Mouse (Mus musculus) forebrain, embryonic 13.5 days (tissue): Measurements from ENCODE around the gene Wdr25. TPM values are rescaled to one million over a fixed set of nuclear protein-coding genes. Genes with fewer than 3 reads are reported as not detected.
A peak's percentile ranks its signal among the peaks of the same experiment; 100 is the strongest.
"Not testable (repeated sequence)": the region's sequence is repeated elsewhere in the genome, so short reads cannot be mapped to it uniquely, and the experiment has no call there.

Source experiments
- ATAC-seq: fragments of 200-750 bp; cut with Nextera tagmentation; 2 replicates; pipeline ENCODE4 v1.8.0; 2017
- H3K27ac ChIP-seq: fragments of 300-500 bp; sonication (generic); 2 replicates; pipeline ENCODE4 v1.5.1; 2015; ENCODE audit warnings: inconsistent platforms, mild to moderate bottlenecking, moderate library complexity
- H3K27me3 ChIP-seq: fragments of 300-500 bp; sonication (generic); 2 replicates; pipeline ENCODE4 v1.6.1; 2015; ENCODE audit warnings: mild to moderate bottlenecking, inconsistent platforms
- H3K36me3 ChIP-seq: fragments of 300-500 bp; sonication (generic); 2 replicates; pipeline ENCODE4 v1.6.1; 2015; ENCODE audit warnings: mild to moderate bottlenecking, inconsistent platforms; ENCODE audit not compliant: poor library complexity, severe bottlenecking
- H3K4me1 ChIP-seq: fragments of 300-500 bp; sonication (generic); 2 replicates; pipeline ENCODE4 v1.6.1; 2015; ENCODE audit warnings: inconsistent platforms
- H3K4me2 ChIP-seq: fragments of 300-500 bp; sonication (generic); 2 replicates; pipeline ENCODE4 v1.6.1; 2015; ENCODE audit warnings: inconsistent platforms, mild to moderate bottlenecking, moderate library complexity
- H3K4me3 ChIP-seq: fragments of 300-500 bp; sonication (generic); 2 replicates; pipeline ENCODE4 v1.5.1; 2015; ENCODE audit warnings: mild to moderate bottlenecking, inconsistent platforms
- H3K9ac ChIP-seq: fragments of 300-500 bp; sonication (generic); 2 replicates; pipeline ENCODE4 v1.6.1; 2015; ENCODE audit warnings: mild to moderate bottlenecking, inconsistent platforms
- H3K9me3 ChIP-seq: fragments of 300-500 bp; sonication (generic); replicated peaks from 2 replicates; pipeline ENCODE4 v1.6.1; 2016; ENCODE audit warnings: inconsistent platforms
- WGBS: fragments of 180-500 bp; shearing (Covaris S2); methylation state at CpG from one replicate; pipeline ENCODE4 v1.1.7; 2015; 5-methylcytosine and 5-hydroxymethylcytosine counted together
- polyA plus RNA-seq: library from polyadenylated mRNA; unstranded; fragments of >200 nt; fragmentation: Nextera tagmentation; extraction: Ambion mirVana; gene quantifications from 2 replicates; pipeline ENCODE4 v1.2.1, GENCODE M21; 2015

Wdr25 gene
- 9.9 and 10.4 TPM in 2 replicates for polyA plus RNA-seq

- ATAC-seq, result no peak
- peak within 1 kb of the TSS; percentile 94 for H3K4me3 ChIP-seq
- H3K9ac ChIP-seq, result peak within 1 kb of the TSS; percentile 83
- H3K36me3 ChIP-seq, result peaks cover 25% of the 10 kb centered on the region
- no peak within 1 kb of the TSS for H3K27ac ChIP-seq
- peak within 1 kb of the TSS; percentile 81 for H3K4me2 ChIP-seq
- peaks cover 22% of the 10 kb centered on the region for H3K4me1 ChIP-seq
- no peaks in the 10 kb centered on the region for H3K9me3 ChIP-seq
- 21% methylated on average over 12 of the region's 12 CpGs for WGBS
- no peaks in the 10 kb centered on the region for H3K27me3 ChIP-seq
Observed at GRCm38 (mm10) chr12:108892989-108893714, at the start of gene Wdr25. Gene Wdr25 (plus strand): TSS chr12:108893631.

- not testable (repeated sequence) for H3K9me3 ChIP-seq, H3K4me1 ChIP-seq, H3K4me3 ChIP-seq, H3K9ac ChIP-seq, H3K4me2 ChIP-seq, ATAC-seq, H3K27ac ChIP-seq, H3K27me3 ChIP-seq
- 85% methylated on average over 3 of the region's 3 CpGs for WGBS
- H3K36me3 ChIP-seq, result peaks cover 45% of the 10 kb centered on the region
Observed at GRCm38 (mm10) chr12:108848033-108848432, 45.4 kb upstream of the Wdr25 start.

DNA sequence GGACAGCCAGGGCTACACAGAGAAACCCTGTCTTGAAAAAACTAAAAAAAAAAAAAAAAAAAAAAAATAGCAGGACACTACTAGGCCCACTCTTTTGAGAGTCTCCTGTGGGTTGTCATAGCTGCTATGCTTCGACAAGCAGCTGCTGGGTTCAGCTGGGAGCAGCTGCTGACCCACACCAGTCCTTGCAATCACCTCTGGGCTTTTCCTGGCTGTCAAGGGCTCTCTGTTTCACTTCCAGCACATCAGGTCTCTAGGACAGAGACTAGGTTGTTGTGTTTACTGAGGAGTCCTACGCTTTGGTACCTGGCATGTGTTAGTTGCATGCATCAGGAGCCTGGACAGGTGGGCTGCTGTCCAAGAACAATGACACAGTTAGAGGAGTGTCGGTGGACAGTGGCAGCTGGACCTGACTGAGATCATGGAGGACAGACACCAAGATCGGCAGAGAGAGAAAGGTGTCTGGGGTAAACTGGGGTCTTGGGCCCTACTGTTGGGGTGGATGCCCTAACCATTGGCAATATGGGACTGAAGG is 43.9 kb upstream of the Wdr25 start:
- 90% methylated on average over 4 of the region's 4 CpGs for WGBS
- no peak overlapping the region for H3K4me3 ChIP-seq

DNA sequence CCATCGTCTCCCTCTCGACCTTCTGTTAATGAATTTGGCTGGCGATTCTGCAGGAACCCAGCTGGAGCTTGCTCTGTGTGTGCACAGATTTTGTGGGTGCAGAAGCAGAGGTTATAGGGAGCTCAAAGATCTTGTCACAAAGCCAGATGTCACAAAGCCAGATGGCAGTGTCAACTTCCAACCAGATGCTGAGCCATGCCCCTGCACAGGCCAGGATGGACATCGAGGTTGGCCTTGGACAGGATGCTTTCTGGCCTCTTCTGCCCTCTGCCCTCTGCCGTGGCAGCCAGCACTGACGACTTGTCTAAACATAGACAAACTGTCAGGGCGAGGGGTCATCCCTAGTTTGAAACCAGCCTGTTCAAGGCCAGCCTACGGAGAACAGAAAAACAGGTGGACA is 43.3 kb upstream of the Wdr25 start:
- 81% methylated on average over 8 of the region's 8 CpGs for whole genome bisulfite sequencing
- no peak for ATAC-seq
- Histone ChIP-seq H3K4me3 (no peak overlapping the region), H3K27ac (no peak overlapping the region), H3K9me3 (no peaks in the 10 kb centered on the region), H3K9ac (no peak overlapping the region), H3K4me2 (no peak overlapping the region), H3K36me3 (peaks cover 27% of the 10 kb centered on the region), H3K4me1 (peaks cover 9% of the 10 kb centered on the region; the same call in 1 of the 2 replicates), H3K27me3 (no peaks in the 10 kb centered on the region)

More for the DNA sequence above, 43.9 kb upstream of the Wdr25 start:
- no peak overlapping the region for H3K27ac ChIP-seq
- no peak for ATAC-seq
- peaks cover 32% of the 10 kb centered on the region for H3K36me3 ChIP-seq
- H3K4me2 ChIP-seq, result no peak overlapping the region
- H3K9me3 ChIP-seq, result no peaks in the 10 kb centered on the region
- H3K9ac ChIP-seq, result no peak overlapping the region
- peaks cover 9% of the 10 kb centered on the region; the same call in 1 of the 2 replicates for H3K4me1 ChIP-seq
- H3K27me3 ChIP-seq, result no peaks in the 10 kb centered on the region

GRCm38 (mm10) chr12:108850886-108851285 is 42.5 kb upstream of the Wdr25 start:
- WGBS, result 91% methylated on average over 8 of the region's 8 CpGs

GRCm38 (mm10) chr12:108852822-108853221 is 40.6 kb upstream of the Wdr25 start:
- no peak for ATAC-seq
- H3K36me3 ChIP-seq, result peaks cover 21% of the 10 kb centered on the region
- H3K9ac ChIP-seq, result no peak overlapping the region
- H3K4me2 ChIP-seq, result no peak overlapping the region
- H3K4me3 ChIP-seq, result no peak overlapping the region
- no peak overlapping the region for H3K27ac ChIP-seq
- peaks cover 9% of the 10 kb centered on the region; the same call in 1 of the 2 replicates for H3K4me1 ChIP-seq
- 88% methylated on average over 8 of the region's 8 CpGs for WGBS
- H3K9me3 ChIP-seq, result no peaks in the 10 kb centered on the region
- no peaks in the 10 kb centered on the region for H3K27me3 ChIP-seq

More at GRCm38 (mm10) chr12:108850886-108851285, 42.5 kb upstream of the Wdr25 start:
- H3K9me3 ChIP-seq, result no peaks in the 10 kb centered on the region
- no peak overlapping the region for H3K4me3 ChIP-seq
- H3K27me3 ChIP-seq, result no peaks in the 10 kb centered on the region
- peaks cover 9% of the 10 kb centered on the region; the same call in 1 of the 2 replicates for H3K4me1 ChIP-seq
- H3K4me2 ChIP-seq, result no peak overlapping the region
- H3K27ac ChIP-seq, result no peak overlapping the region
- H3K9ac ChIP-seq, result no peak overlapping the region
- no peak for ATAC-seq
- peaks cover 27% of the 10 kb centered on the region for H3K36me3 ChIP-seq

DNA sequence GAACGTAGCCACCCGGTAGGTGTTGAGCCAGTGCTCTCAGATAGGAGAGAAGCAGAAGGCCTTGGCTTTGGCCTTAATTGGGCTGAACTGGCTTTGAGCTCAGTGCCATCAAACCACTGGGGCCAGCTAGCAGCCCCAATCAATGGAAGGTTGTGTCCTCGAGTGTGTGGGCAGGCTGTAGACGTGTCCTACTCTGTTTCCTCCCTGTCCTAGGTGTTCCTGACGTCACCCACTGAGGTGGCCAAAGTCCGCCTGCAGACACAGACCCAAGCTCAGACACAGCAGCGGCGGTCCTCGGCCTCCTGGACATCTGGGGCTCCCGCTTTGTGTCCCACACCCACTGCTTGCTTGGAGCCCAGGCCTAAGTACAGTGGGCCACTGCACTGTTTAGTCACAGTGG is 38.4 kb upstream of the Wdr25 start:
- Histone ChIP-seq H3K4me3 (no peak overlapping the region), H3K4me1 (peaks cover 9% of the 10 kb centered on the region; the same call in 1 of the 2 replicates), H3K27me3 (no peaks in the 10 kb centered on the region), H3K4me2 (no peak overlapping the region), H3K27ac (no peak overlapping the region), H3K9ac (no peak overlapping the region), H3K9me3 (no peaks in the 10 kb centered on the region), H3K36me3 (peaks cover 22% of the 10 kb centered on the region)
- no peak for ATAC-seq
- 90% methylated on average over 10 of the region's 10 CpGs for WGBS

- H3K4me1 ChIP-seq, result no peaks in the 10 kb centered on the region
- H3K27me3 ChIP-seq, result no peaks in the 10 kb centered on the region
- no peak overlapping the region; the same call in 1 of the 2 replicates for H3K27ac ChIP-seq
- peaks cover 33% of the 10 kb centered on the region for H3K36me3 ChIP-seq
- no peaks in the 10 kb centered on the region for H3K9me3 ChIP-seq
- ATAC-seq, result no peak
- no peak overlapping the region for H3K4me2 ChIP-seq
- H3K9ac ChIP-seq, result no peak overlapping the region
- no peak overlapping the region for H3K4me3 ChIP-seq
- WGBS, result 94% methylated on average over 8 of the region's 8 CpGs
Observed at GRCm38 (mm10) chr12:108856186-108856585, 37.2 kb upstream of the Wdr25 start.

DNA sequence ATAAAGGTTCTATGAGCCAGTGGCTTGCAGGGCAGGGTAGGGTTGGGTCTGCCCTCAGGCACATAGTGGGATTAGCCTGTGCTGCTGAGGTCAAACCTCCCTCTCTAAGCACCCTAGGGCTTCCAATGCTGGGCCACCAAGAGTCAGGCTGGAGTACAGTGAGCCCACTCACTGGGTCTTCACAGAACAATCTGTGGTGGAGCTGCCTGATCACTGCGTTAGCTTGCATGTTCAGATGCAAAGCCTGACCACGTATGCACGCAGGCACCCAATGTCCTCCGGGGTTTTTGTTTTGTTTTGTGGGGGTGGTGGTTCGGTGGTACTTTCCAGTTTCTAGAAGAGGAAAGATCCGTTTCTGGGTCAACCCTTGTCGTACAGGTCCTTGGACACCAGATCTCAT is 36.3 kb upstream of the Wdr25 start:
- no peak for ATAC-seq
- H3K36me3 ChIP-seq, result peaks cover 42% of the 10 kb centered on the region
- H3K9ac ChIP-seq, result no peak overlapping the region
- H3K9me3 ChIP-seq, result no peaks in the 10 kb centered on the region
- 93% methylated on average over 7 of the region's 7 CpGs for WGBS
- no peaks in the 10 kb centered on the region for H3K27me3 ChIP-seq
- H3K27ac ChIP-seq, result no peak overlapping the region
- no peak overlapping the region for H3K4me3 ChIP-seq
- no peak overlapping the region for H3K4me2 ChIP-seq
- no peaks in the 10 kb centered on the region for H3K4me1 ChIP-seq

- Histone ChIP-seq H3K4me1 (no peaks in the 10 kb centered on the region), H3K4me2 (no peak overlapping the region), H3K27ac (no peak overlapping the region), H3K9ac (no peak overlapping the region), H3K4me3 (no peak overlapping the region), H3K36me3 (peaks cover 48% of the 10 kb centered on the region), H3K9me3 (no peaks in the 10 kb centered on the region), H3K27me3 (no peaks in the 10 kb centered on the region)
- no peak for ATAC-seq
- WGBS, result 93% methylated on average over 7 of the region's 7 CpGs
Observed at GRCm38 (mm10) chr12:108857589-108858184, 35.7 kb upstream of the Wdr25 start.

- Histone ChIP-seq H3K9me3 (no peaks in the 10 kb centered on the region), H3K4me1 (no peaks in the 10 kb centered on the region), H3K36me3 (peaks cover 56% of the 10 kb centered on the region), H3K4me3 (no peak overlapping the region), H3K4me2 (no peak overlapping the region), H3K27me3 (no peaks in the 10 kb centered on the region), H3K9ac (no peak overlapping the region), H3K27ac (no peak overlapping the region)
- ATAC-seq, result no peak
- WGBS, result 88% methylated on average over 5 of the region's 5 CpGs
Observed at GRCm38 (mm10) chr12:108858486-108858885, 34.9 kb upstream of the Wdr25 start.

- no peaks in the 10 kb centered on the region for H3K9me3 ChIP-seq
- H3K36me3 ChIP-seq, result peaks cover 100% of the 10 kb centered on the region
- WGBS, result 93% methylated on average over 6 of the region's 6 CpGs
- no peak overlapping the region for H3K4me3 ChIP-seq
- ATAC-seq, result no peak
- H3K9ac ChIP-seq, result no peak overlapping the region
- no peak overlapping the region for H3K4me2 ChIP-seq
- H3K4me1 ChIP-seq, result no peaks in the 10 kb centered on the region
- H3K27ac ChIP-seq, result no peak overlapping the region
- no peaks in the 10 kb centered on the region for H3K27me3 ChIP-seq
Observed at GRCm38 (mm10) chr12:108865007-108865494, 28.4 kb upstream of the Wdr25 start.
